Mouse (Mus musculus): ENCODE results near the gene Mospd3. TPM values are rescaled to one million over a fixed set of nuclear protein-coding genes. Genes with fewer than 3 reads are reported as not detected.

The Mospd3 gene
- total RNA-seq (2018; cell fraction: chromatin; rRNA removed): 10 to 100 TPM in 16 of 26 experiments, 1 to 10 TPM in 10; 2.8 to 63.3 (median 15.4) TPM
- total RNA-seq (2018; cell fraction: cytosol; rRNA removed): 10 to 100 TPM; 22.6 to 67.2 (median 40.9) TPM
- total RNA-seq (2018; cell fraction: nucleus; rRNA removed): 10 to 100 TPM in 23 of 26 experiments, 1 to 10 TPM in 3; 6.8 to 60.3 (median 22.0) TPM
- 35.3 to 72.3 TPM (median 54.2 TPM) in 3 replicates for polyA plus RNA-seq (2018)

DNA sequence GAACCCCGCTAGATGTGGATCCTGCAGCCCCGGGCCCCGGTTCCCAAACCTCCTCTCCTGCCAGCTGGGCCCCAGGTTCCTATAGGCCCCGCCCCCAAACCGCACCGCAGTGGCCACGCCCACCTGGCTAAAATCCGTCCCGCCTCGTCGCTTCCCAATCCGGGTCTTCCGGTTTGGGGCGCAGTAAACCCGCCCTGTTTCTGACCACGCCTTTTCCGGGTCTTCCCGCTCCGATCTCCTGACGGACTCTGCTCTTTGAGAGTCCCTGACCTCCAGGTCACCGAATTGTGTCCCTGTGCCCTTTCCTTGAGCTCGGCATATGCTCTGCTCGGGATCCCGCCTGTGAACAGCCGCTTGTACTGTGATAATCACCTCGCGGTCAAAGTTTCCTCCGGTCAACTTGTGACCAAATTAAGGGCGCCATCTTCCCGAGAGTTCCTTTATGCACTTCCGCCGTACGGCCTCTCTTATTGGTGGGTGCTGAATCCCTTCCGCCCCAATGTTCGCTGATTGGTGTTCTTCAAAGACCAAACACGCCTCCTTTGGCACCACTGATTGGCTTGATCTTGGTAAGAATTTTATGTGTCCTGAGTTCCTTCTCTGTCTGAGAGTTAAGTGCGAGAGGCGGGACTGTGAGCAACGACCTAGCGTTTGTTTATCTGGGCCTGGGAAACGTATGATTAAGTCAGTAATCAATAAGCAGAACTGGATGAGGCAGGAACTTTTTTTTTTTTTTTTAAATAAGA is at the start of gene Mospd3:
TSS of gene Mospd3 (minus strand) at position 440 of the 746 bp plus-strand sequence.
- under 1% methylated on average over 41 of the region's 41 CpGs for WGBS (ENCODE audit: missing documents)

GRCm38 (mm10) chr5:137649669-137650571 is 49.1 kb upstream of the Mospd3 start:
- Histone ChIP-seq H3K27ac (no peak overlapping the region), H3K36me3 (ENCODE audit: inconsistent target) (peaks cover 9% of the 10 kb centered on the region; the same call in 1 of the 2 replicates), H3K79me2 (ENCODE audit: inconsistent target) (no peaks in the 10 kb centered on the region), H3K4me3 (ENCODE audit: inconsistent target) (no peak overlapping the region)
- WGBS (ENCODE audit: missing documents): 91% methylated on average over 16 of the region's 18 CpGs

More for the DNA sequence above, at the start of gene Mospd3:
- H3K79me2 ChIP-seq (ENCODE audit: inconsistent target): peaks cover 33% of the 10 kb centered on the region
- no peaks in the 10 kb centered on the region for H3K36me3 ChIP-seq (ENCODE audit: inconsistent target)
- H3K27ac ChIP-seq: peak within 1 kb of the TSS; percentile 98
- peak within 1 kb of the TSS; percentile 67 for H3K4me3 ChIP-seq (ENCODE audit: inconsistent target)

DNA sequence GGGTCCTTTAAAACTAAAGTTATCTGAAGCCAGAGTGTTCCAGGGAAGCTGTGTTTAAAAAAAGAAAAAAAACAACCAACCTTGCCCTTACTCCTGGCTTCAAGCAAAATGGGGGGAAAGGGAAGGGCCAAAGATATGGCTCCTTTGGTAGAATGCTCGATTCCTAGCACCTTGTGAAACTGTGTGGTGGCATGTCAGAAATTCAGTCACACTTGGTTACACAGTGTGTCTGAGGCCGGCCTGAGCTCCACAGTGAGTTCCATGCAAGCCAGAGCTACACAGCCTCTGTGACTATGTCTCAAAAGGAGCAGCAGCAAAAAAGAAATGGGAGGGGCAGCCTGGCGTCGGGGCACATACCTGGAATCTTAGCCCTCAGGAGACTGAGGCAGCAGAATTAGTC is 48.4 kb upstream of the Mospd3 start:
- peaks cover 9% of the 10 kb centered on the region; the same call in 1 of the 2 replicates for H3K36me3 ChIP-seq (ENCODE audit: inconsistent target)
- H3K79me2 ChIP-seq (ENCODE audit: inconsistent target): no peaks in the 10 kb centered on the region
- no peak overlapping the region for H3K27ac ChIP-seq
- WGBS (ENCODE audit: missing documents): 74% methylated on average over 4 of the region's 4 CpGs
- no peak overlapping the region for H3K4me3 ChIP-seq (ENCODE audit: inconsistent target)

- Histone ChIP-seq H3K4me3 (ENCODE audit: inconsistent target) (no peak overlapping the region), H3K36me3 (ENCODE audit: inconsistent target) (peaks cover 9% of the 10 kb centered on the region; the same call in 1 of the 2 replicates), H3K79me2 (ENCODE audit: inconsistent target) (no peaks in the 10 kb centered on the region), H3K27ac (no peak overlapping the region)
- WGBS (ENCODE audit: missing documents): 81% methylated on average over 9 of the region's 9 CpGs
These were observed 47.2 kb upstream of the Mospd3 start for GRCm38 (mm10) chr5:137647827-137648601.

DNA sequence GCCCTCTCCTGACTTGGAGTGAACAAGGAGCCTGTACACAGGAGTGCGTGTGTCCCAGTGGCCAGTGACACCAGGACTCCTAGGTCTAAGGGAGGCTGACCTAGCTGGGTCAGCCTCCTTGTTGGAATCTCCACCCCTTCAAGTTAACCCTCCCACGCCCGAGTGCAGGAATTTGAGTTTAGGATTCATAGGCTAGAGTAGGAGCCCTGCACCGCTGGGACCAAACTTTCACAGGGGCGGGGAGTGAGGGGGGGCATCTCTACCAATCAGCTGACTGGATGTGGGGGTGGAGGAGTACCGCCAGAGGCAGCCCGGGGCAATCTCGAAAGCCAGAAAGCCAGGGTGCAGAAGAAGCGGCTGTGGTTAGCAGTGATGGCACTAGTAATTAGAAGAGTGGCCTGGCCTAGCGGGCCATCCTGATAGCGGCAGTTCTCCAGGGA is 44.8 kb upstream of the Mospd3 start, which contains the start of gene Irs3:
TSS of gene Irs3 (minus strand) at position 63 of the 440 bp plus-strand sequence.
- Histone ChIP-seq H3K79me2 (ENCODE audit: inconsistent target) (no peaks in the 10 kb centered on the region), H3K36me3 (ENCODE audit: inconsistent target) (peaks cover 17% of the 10 kb centered on the region), H3K4me3 (ENCODE audit: inconsistent target) (no peak within 1 kb of the TSS), H3K27ac (no peak within 1 kb of the TSS)
- WGBS (ENCODE audit: missing documents): 61% methylated on average over 11 of the region's 11 CpGs

GRCm38 (mm10) chr5:137645091-137645651 is 44.3 kb upstream of the Mospd3 start:
- Histone ChIP-seq H3K27ac (no peak overlapping the region), H3K4me3 (ENCODE audit: inconsistent target) (no peak overlapping the region), H3K36me3 (ENCODE audit: inconsistent target) (peaks cover 22% of the 10 kb centered on the region), H3K79me2 (ENCODE audit: inconsistent target) (no peaks in the 10 kb centered on the region)
- 8% methylated on average over 44 of the region's 44 CpGs for WGBS (ENCODE audit: missing documents)

GRCm38 (mm10) chr5:137644484-137644883 is 43.6 kb upstream of the Mospd3 start:
- Histone ChIP-seq H3K4me3 (ENCODE audit: inconsistent target) (no peak overlapping the region), H3K79me2 (ENCODE audit: inconsistent target) (no peaks in the 10 kb centered on the region), H3K27ac (no peak overlapping the region), H3K36me3 (ENCODE audit: inconsistent target) (peaks cover 29% of the 10 kb centered on the region)
- 79% methylated on average over 14 of the region's 19 CpGs for WGBS (ENCODE audit: missing documents)

DNA sequence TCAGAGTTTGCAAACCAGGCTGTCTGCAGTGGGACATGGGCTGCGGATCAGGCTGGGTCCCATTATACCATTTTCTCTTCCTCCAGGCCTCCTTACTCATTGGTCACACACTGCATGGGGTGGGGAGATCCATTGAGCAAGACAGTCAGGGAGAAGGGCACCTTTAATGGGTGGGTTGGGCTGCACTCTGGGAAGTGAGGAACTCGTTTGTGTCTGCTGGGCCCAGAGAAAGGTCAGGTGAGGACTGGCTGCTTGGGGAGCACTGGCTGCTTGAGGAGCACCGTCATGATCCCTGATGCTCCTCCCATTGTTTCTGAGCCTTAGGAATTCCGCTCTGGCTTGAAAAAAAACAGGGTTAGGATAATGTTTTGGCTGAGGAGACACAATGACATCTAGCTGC is 42.0 kb upstream of the Mospd3 start:
- WGBS (ENCODE audit: missing documents): 84% methylated on average over 4 of the region's 4 CpGs
- Histone ChIP-seq H3K36me3 (ENCODE audit: inconsistent target) (peaks cover 43% of the 10 kb centered on the region), H3K79me2 (ENCODE audit: inconsistent target) (no peaks in the 10 kb centered on the region; the same call in 1 of the 2 replicates), H3K27ac (no peak overlapping the region), H3K4me3 (ENCODE audit: inconsistent target) (no peak overlapping the region)

DNA sequence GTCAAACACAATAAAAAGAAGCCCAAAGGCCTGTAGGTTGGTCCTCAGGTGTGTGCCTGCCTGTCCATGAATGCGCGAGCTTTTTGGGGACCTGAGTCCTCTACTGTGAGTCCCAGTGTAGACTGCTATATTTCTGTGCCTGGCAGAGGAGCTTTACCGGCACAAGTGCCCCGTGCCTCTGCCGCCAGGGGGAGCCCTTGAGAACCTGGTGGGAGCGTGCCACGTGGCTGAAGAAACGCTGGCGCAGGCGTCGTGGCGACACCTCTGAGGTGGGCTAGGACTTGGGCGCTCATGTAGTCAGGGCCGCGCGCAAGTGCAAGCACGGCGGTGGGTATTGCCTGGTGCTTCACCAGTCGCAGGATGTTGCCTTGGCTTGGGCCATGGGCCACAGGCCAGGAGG is 40.2 kb upstream of the Mospd3 start, which contains the start of gene Sap25:
TSS of gene Sap25 (plus strand) at position 281 of the 400 bp plus-strand sequence.
- no peak within 1 kb of the TSS for H3K27ac ChIP-seq
- peaks cover 62% of the 10 kb centered on the region for H3K36me3 ChIP-seq (ENCODE audit: inconsistent target)
- WGBS (ENCODE audit: missing documents): 81% methylated on average over 13 of the region's 19 CpGs
- no peak within 1 kb of the TSS for H3K4me3 ChIP-seq (ENCODE audit: inconsistent target)
- peaks cover 12% of the 10 kb centered on the region; the same call in 1 of the 2 replicates for H3K79me2 ChIP-seq (ENCODE audit: inconsistent target)

GRCm38 (mm10) chr5:137639472-137639871 is 38.6 kb upstream of the Mospd3 start:
- WGBS (ENCODE audit: missing documents): 97% methylated on average over 7 of the region's 7 CpGs
- H3K79me2 ChIP-seq (ENCODE audit: inconsistent target): peaks cover 28% of the 10 kb centered on the region
- H3K27ac ChIP-seq: no peak overlapping the region
- H3K4me3 ChIP-seq (ENCODE audit: inconsistent target): no peak overlapping the region
- peaks cover 74% of the 10 kb centered on the region for H3K36me3 ChIP-seq (ENCODE audit: inconsistent target)

DNA sequence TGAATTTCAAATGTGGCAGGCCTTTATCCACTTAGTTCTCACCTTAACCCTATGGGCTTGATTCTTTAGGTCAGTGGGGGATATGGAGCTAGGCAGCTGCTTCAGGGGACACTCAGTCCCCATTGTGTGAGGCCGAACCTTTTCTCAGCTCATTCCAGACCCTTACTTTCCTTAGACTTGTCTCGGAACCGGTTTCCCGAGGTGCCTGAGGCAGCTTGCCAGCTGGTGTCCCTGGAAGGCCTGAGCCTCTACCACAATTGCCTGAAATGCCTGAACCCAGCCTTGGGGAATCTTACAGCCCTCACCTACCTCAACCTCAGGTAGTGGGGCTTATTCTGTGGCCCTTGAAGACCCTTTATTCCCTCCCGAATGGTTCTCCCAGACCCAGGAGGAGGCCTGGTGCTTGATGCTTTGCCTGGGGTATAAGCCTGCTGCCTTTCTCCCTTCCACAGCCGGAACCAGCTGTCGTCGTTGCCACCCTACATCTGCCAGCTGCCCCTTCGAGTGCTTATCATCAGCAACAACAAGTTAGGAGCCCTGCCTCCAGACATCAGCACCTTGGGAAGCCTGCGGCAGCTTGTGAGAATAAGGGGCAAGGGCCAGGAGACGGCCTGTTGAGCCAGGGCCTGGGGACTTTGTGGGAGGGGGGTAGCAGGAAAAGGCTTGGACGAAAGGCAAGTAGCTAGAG is 32.7 kb upstream of the Mospd3 start:
- Histone ChIP-seq H3K36me3 (ENCODE audit: inconsistent target) (peaks cover 53% of the 10 kb centered on the region), H3K4me3 (ENCODE audit: inconsistent target) (no peak overlapping the region), H3K79me2 (ENCODE audit: inconsistent target) (peaks cover 75% of the 10 kb centered on the region), H3K27ac (no peak overlapping the region)
- WGBS (ENCODE audit: missing documents): 91% methylated on average over 11 of the region's 12 CpGs

GRCm38 (mm10) chr5:137631591-137631990 is 30.7 kb upstream of the Mospd3 start:
- Histone ChIP-seq H3K4me3 (ENCODE audit: inconsistent target) (peak overlapping the region; percentile 98), H3K27ac (peak overlapping the region; percentile 100), H3K36me3 (ENCODE audit: inconsistent target) (peaks cover 33% of the 10 kb centered on the region), H3K79me2 (ENCODE audit: inconsistent target) (peaks cover 68% of the 10 kb centered on the region)
- 0% methylated on average over 4 of the region's 4 CpGs for WGBS (ENCODE audit: missing documents)

- Histone ChIP-seq H3K4me3 (ENCODE audit: inconsistent target) (peak overlapping the region; percentile 98), H3K36me3 (ENCODE audit: inconsistent target) (peaks cover 29% of the 10 kb centered on the region), H3K27ac (peak overlapping the region; percentile 100), H3K79me2 (ENCODE audit: inconsistent target) (peaks cover 64% of the 10 kb centered on the region)
- 3% methylated on average over 9 of the region's 9 CpGs for WGBS (ENCODE audit: missing documents)
These were observed 30.3 kb upstream of the Mospd3 start for GRCm38 (mm10) chr5:137631171-137631570.
